Comparison of ENCODE assay signal across 9 mouse cellular contexts in genomic region chr9:45145533-45146266, GRCm38 (mm10). TPM values are rescaled to one million over a fixed set of nuclear protein-coding genes. Genes with fewer than 3 reads are reported as not detected.
DNase-seq lines count a peak whose midpoint lies in the region; ATAC-seq and TF ChIP-seq lines count a peak whose summit lies in the region.
"Had no signal": no experiment of that assay in that cellular context is flagged by ENCODE, and none has a peak within 500 bp of the region (broad histone marks: within the 10 kb centered on the region; RNA-seq: fewer than 3 reads in every experiment).

No protein-coding gene starts in this region.

- DNase-seq in kidney, adult 9 months, result peak; percentile 21
- DNase-seq in kidney, postnatal 4 days, result no peak
- no peak for DNase-seq in ES-E14 (ENCODE audit: low read depth, low spot score)
- DNase-seq in embryonic facial prominence, embryonic 14.5 days (ENCODE audit: low spot score), result no peak
- DNase-seq in midbrain, postnatal 0 days (ENCODE audit: low spot score), result no peak
- no peak for DNase-seq in testis, postnatal 10 days (ENCODE audit: low spot score)
- DNase-seq in heart, adult 18-20 months, result no peak

- no peak for TF ChIP-seq CTCF in intestine, postnatal 0 days (IDR thresholded peaks at IDR 0.05; ENCODE audit: low read depth)
- peak; percentile 59 for TF ChIP-seq CTCF in midbrain, postnatal 0 days (IDR thresholded peaks at IDR 0.05)

- peak overlapping the region; percentile 60 for H3K4me2 ChIP-seq in embryonic facial prominence, embryonic 14.5 days (ENCODE audit: low read depth, low read length)
- peak overlapping the region; percentile 67 for H3K4me2 ChIP-seq in intestine, postnatal 0 days (replicated peaks; ENCODE audit: low read depth)
- H3K4me2 ChIP-seq in midbrain, postnatal 0 days (ENCODE audit: low read depth, low read length, poor library complexity, severe bottlenecking), result peak overlapping the region; percentile 86

- no peak overlapping the region for H3K27ac ChIP-seq in ES-E14 (ENCODE audit: insufficient read depth, low read depth, low read length, poor library complexity, severe bottlenecking)
- H3K27ac ChIP-seq in embryonic facial prominence, embryonic 14.5 days (replicated peaks; ENCODE audit: low read depth, low read length), result no peak overlapping the region
- H3K27ac ChIP-seq in intestine, postnatal 0 days (ENCODE audit: low read depth, low read length), result no peak overlapping the region
- no peak overlapping the region for H3K27ac ChIP-seq in midbrain, postnatal 0 days (ENCODE audit: low read depth, low read length)

- H3K9ac ChIP-seq in ES-E14 (ENCODE audit: insufficient read depth, low read depth, low read length, poor library complexity, severe bottlenecking), result 0 out of 2 replicates have a peak overlapping the region, but pooled peaks have one; percentile 10
- H3K9ac ChIP-seq in embryonic facial prominence, embryonic 14.5 days (ENCODE audit: low read depth, low read length), result peak overlapping the region; percentile 44; the same call in 1 of the 2 replicates
- 0 out of 2 replicates have a peak overlapping the region, but pooled peaks have one; percentile 23 for H3K9ac ChIP-seq in intestine, postnatal 0 days (ENCODE audit: low read depth, low read length)
- H3K9ac ChIP-seq in midbrain, postnatal 0 days (replicated peaks; ENCODE audit: low read length, poor library complexity, severe bottlenecking), result peak overlapping the region; percentile 50

- 0 out of 2 replicates have a peak, but pooled peaks have one; percentile 17 for ATAC-seq in embryonic facial prominence, embryonic 14.5 days (ENCODE audit: low read depth)
- ATAC-seq in intestine, postnatal 0 days, result no peak
- ATAC-seq in midbrain, postnatal 0 days (ENCODE audit: low FRiP score), result peak; percentile 49; the same call in 1 of the 2 replicates

- in situ Hi-C loops in ES-E14 (cut with MboI; ENCODE audit: low sequenced_read_pairs in 2 of 2, unreplicated experiment in 2 of 2), result loop anchor here (10.0 kb wide), 1 partner anchor 121 kb away; no protein-coding TSS in a partner anchor

- no peaks in the 10 kb centered on the region for H3K9me3 ChIP-seq in ES-E14 (ENCODE audit: control insufficient read depth, insufficient read depth, low read depth, low read length)
- H3K9me3 ChIP-seq in embryonic facial prominence, embryonic 14.5 days (ENCODE audit: control insufficient read depth, low read length), result no peaks in the 10 kb centered on the region
- H3K9me3 ChIP-seq in intestine, postnatal 0 days (ENCODE audit: control insufficient read depth), result no peaks in the 10 kb centered on the region
- no peaks in the 10 kb centered on the region for H3K9me3 ChIP-seq in midbrain, postnatal 0 days (ENCODE audit: low read length)

- peak overlapping the region; percentile 17 to 47 for H3K4me3 ChIP-seq in ES-E14 (ENCODE audit: insufficient read depth in 1 of 2, low read depth in 1 of 2, low read length in 2 of 2, poor library complexity in 1 of 2, severe bottlenecking in 1 of 2)
- peak overlapping the region; percentile 31 for H3K4me3 ChIP-seq in embryonic facial prominence, embryonic 14.5 days (ENCODE audit: low read depth, low read length)
- peak overlapping the region; percentile 36 for H3K4me3 ChIP-seq in intestine, postnatal 0 days (ENCODE audit: low read depth, low read length)
- H3K4me3 ChIP-seq in midbrain, postnatal 0 days (ENCODE audit: low read depth, low read length), result peak overlapping the region; percentile 38

- 4% methylated on average over 24 of the region's 27 CpGs for WGBS in embryonic facial prominence, embryonic 14.5 days
- WGBS in intestine, postnatal 0 days, result 5% methylated on average over 27 of the region's 27 CpGs
- WGBS in midbrain, postnatal 0 days, result 2% methylated on average over 27 of the region's 27 CpGs

- peaks cover 68% of the 10 kb centered on the region for H3K27me3 ChIP-seq in embryonic facial prominence, embryonic 14.5 days (replicated peaks; ENCODE audit: control insufficient read depth, insufficient read depth, low read length)
- peaks cover 53% of the 10 kb centered on the region for H3K27me3 ChIP-seq in intestine, postnatal 0 days (replicated peaks; ENCODE audit: control insufficient read depth, insufficient read depth, low read length)
- H3K27me3 ChIP-seq in midbrain, postnatal 0 days (ENCODE audit: insufficient read depth, low read length), result peaks cover 33% of the 10 kb centered on the region

- no peaks in the 10 kb centered on the region for H3K36me3 ChIP-seq in ES-E14 (ENCODE audit: control insufficient read depth, insufficient read depth, low read length, poor library complexity, severe bottlenecking)
- H3K36me3 ChIP-seq in embryonic facial prominence, embryonic 14.5 days (ENCODE audit: control insufficient read depth, insufficient read depth, low read length), result no peaks in the 10 kb centered on the region
- no peaks in the 10 kb centered on the region for H3K36me3 ChIP-seq in intestine, postnatal 0 days (ENCODE audit: control insufficient read depth, insufficient read depth)
- no peaks in the 10 kb centered on the region for H3K36me3 ChIP-seq in midbrain, postnatal 0 days (ENCODE audit: insufficient read depth, low read length)

- peaks cover 0 to 5% of the 10 kb centered on the region in 2 experiments; a peak in 1 of 4 replicates for H3K4me1 ChIP-seq in ES-E14 (ENCODE audit: control insufficient read depth in 2 of 2, insufficient read depth in 2 of 2, low read length in 2 of 2, poor library complexity in 1 of 2)
- no peaks in the 10 kb centered on the region for H3K4me1 ChIP-seq in embryonic facial prominence, embryonic 14.5 days (ENCODE audit: control insufficient read depth, insufficient read depth, low read length)
- peaks cover 4% of the 10 kb centered on the region; the same call in 1 of the 2 replicates for H3K4me1 ChIP-seq in intestine, postnatal 0 days (replicated peaks; ENCODE audit: control insufficient read depth, insufficient read depth, low read length)
- H3K4me1 ChIP-seq in midbrain, postnatal 0 days (ENCODE audit: insufficient read depth, low read length), result peaks cover 4% of the 10 kb centered on the region; the same call in 1 of the 2 replicates

TF ChIP-seq in ES-E14, 5 proteins besides CTCF, POLR2A, EP300 and RAD21:
- TF ChIP-seq ZNF384 (IDR thresholded peaks at IDR 0.05; ENCODE audit: low read depth, low read length) (no peak), MAFK (IDR thresholded peaks at IDR 0.05; ENCODE audit: insufficient read depth, low read depth, low read length) (no peak)

RNA-seq across cellular contexts. Expression of gene Scn4b, which starts 7.5 kb away (rescaled TPM):
- 0.32 and 0.45 TPM in 2 replicates for total RNA-seq in ES-E14 (2012; rRNA removed)
- 0.13 and 0.19 TPM in 2 replicates for polyA plus RNA-seq in embryonic facial prominence, embryonic 14.5 days (2014; fragmentation: Nextera tagmentation; extraction: Ambion mirVana)
- 0.04 TPM in 1 of 2 replicates, not detected in the other for polyA plus RNA-seq in intestine, postnatal 0 days (2015; fragmentation: Nextera tagmentation; extraction: Ambion mirVana)
- 0.61 and 0.93 TPM in 2 replicates for total RNA-seq in midbrain, postnatal 0 days (2014; rRNA removed)
- 0.31 and 0.37 TPM in 2 replicates for polyA plus RNA-seq in midbrain, postnatal 0 days (2015; fragmentation: Nextera tagmentation; extraction: Ambion mirVana)
- 10 to 100 TPM; 29.9 to 30.4 TPM for total RNA-seq in heart, adult 18-20 months (2021)

RNA-seq across cellular contexts. Expression of gene Scn2b, which starts 28.1 kb away (rescaled TPM):
- 1.1 and 1.7 TPM in 2 replicates for total RNA-seq in ES-E14 (2012; rRNA removed)
- 2.4 TPM in 2 replicates for polyA plus RNA-seq in embryonic facial prominence, embryonic 14.5 days (2014; fragmentation: Nextera tagmentation; extraction: Ambion mirVana)
- polyA plus RNA-seq in intestine, postnatal 0 days (2015; fragmentation: Nextera tagmentation; extraction: Ambion mirVana), result 0.96 and 1.1 TPM in 2 replicates
- 12.8 and 14.1 TPM in 2 replicates for total RNA-seq in midbrain, postnatal 0 days (2014; rRNA removed)
- polyA plus RNA-seq in midbrain, postnatal 0 days (2015; fragmentation: Nextera tagmentation; extraction: Ambion mirVana), result 9.1 and 9.4 TPM in 2 replicates
- total RNA-seq in heart, adult 18-20 months (2021), result 1 to 10 TPM; 1.3 to 1.7 TPM

RNA-seq across cellular contexts. Expression of gene BC049352, which starts 36.1 kb away (rescaled TPM):
- total RNA-seq in ES-E14 (2012; rRNA removed), result not detected in 2 replicates
- 0.81 and 1.0 TPM in 2 replicates for polyA plus RNA-seq in embryonic facial prominence, embryonic 14.5 days (2014; fragmentation: Nextera tagmentation; extraction: Ambion mirVana)
- 0.48 and 1.0 TPM in 2 replicates for polyA plus RNA-seq in intestine, postnatal 0 days (2015; fragmentation: Nextera tagmentation; extraction: Ambion mirVana)
- total RNA-seq in midbrain, postnatal 0 days (2014; rRNA removed), result not detected in 2 replicates
- polyA plus RNA-seq in midbrain, postnatal 0 days (2015; fragmentation: Nextera tagmentation; extraction: Ambion mirVana), result 0.26 TPM in 1 of 2 replicates, not detected in the other
- total RNA-seq in heart, adult 18-20 months (2021), result under 1 TPM in 1 of 2 experiments, not detected in 1; 0.41 TPM

RNA-seq across cellular contexts. Expression of gene Tmprss4, which starts 58.2 kb away (rescaled TPM):
- total RNA-seq in ES-E14 (2012; rRNA removed), result 0.32 and 0.36 TPM in 2 replicates
- polyA plus RNA-seq in embryonic facial prominence, embryonic 14.5 days (2014; fragmentation: Nextera tagmentation; extraction: Ambion mirVana), result 4.3 and 5.2 TPM in 2 replicates
- polyA plus RNA-seq in intestine, postnatal 0 days (2015; fragmentation: Nextera tagmentation; extraction: Ambion mirVana), result 70.6 and 72.0 TPM in 2 replicates
- 0.11 TPM in 1 of 2 replicates, not detected in the other for total RNA-seq in midbrain, postnatal 0 days (2014; rRNA removed)
- not detected in 2 replicates for polyA plus RNA-seq in midbrain, postnatal 0 days (2015; fragmentation: Nextera tagmentation; extraction: Ambion mirVana)
- under 1 TPM in 1 of 2 experiments, not detected in 1; 0.13 TPM for total RNA-seq in heart, adult 18-20 months (2021)
- total RNA-seq: layer of hippocampus, postnatal 25 days had no signal

Comparison
In these comparisons a context has a peak if more than half of its experiments do, and no peak if none do; other contexts are left out.
1. RNA of gene Scn4b, which starts 7.5 kb away (total RNA-seq): 29.9 to 30.4 TPM in heart, adult 18-20 months; 0.61 to 0.93 TPM in midbrain, postnatal 0 days and 0.32 to 0.45 TPM in ES-E14; every median in the first group is over 10 times any median in the second.
2. Peak in every context shown above with its lines, with median percentiles within 50 percentile points of each other: H3K4me3 ChIP-seq, H3K9ac ChIP-seq and H3K4me2 ChIP-seq.